Mouse (Mus musculus): ENCODE measurements around the gene Cuedc2.
A peak's percentile ranks its signal among the peaks of the same experiment; 100 is the strongest.

GRCm38 (mm10) chr19:46304216-46304841 lies 34.2 kb downstream of the Cuedc2 start, which contains the start of gene Nfkb2:
- peak; percentile 82 for TF ChIP-seq CTCF (conservative IDR thresholded peaks at IDR 0.05; ENCODE audit: insufficient read depth, insufficient read length, low read depth, low read length)
- TF ChIP-seq POLR2A (IDR thresholded peaks at IDR 0.05; ENCODE audit: low read depth, low read length): peak; percentile 72

Data from kidney, adult 2 months (tissue).